Mouse (Mus musculus) kidney, postnatal 36 days (tissue): ENCODE measurements at regions not wholly inside any gene's neighbourhood (a gene's known extent, or its start where the extent isn't known, plus 50 kb on each side); places are given as distances from the start of the nearest gene placed in this dataset.
A peak's percentile ranks its signal among the peaks of the same experiment; 100 is the strongest.
"Not testable (repeated sequence)": the region's sequence is repeated elsewhere in the genome, so short reads cannot be mapped to it uniquely, and the experiment has no call there.

Experiments
- DNase-seq, 2 experiments: peaks; one replicate each; pipeline ENCODE4 v3.0.0; 2021 to 2022; ENCODE audit warnings: mixed read lengths in 2 of 2

- no peak for DNase-seq
These were observed 228.2 kb downstream of the Nuak1 start for GRCm38 (mm10) chr10:84212096-84212785.

GRCm38 (mm10) chr10:84214812-84215211 lies 225.6 kb downstream of the Nuak1 start:
- no peak for DNase-seq

- no peak for DNase-seq
These were observed 211.0 kb downstream of the Nuak1 start for GRCm38 (mm10) chr10:84229224-84229921.

GRCm38 (mm10) chr10:84230011-84230781 lies 210.2 kb downstream of the Nuak1 start:
- DNase-seq = no peak

GRCm38 (mm10) chr10:84235006-84235405 lies 205.4 kb downstream of the Nuak1 start:
- peak in 1 of 2 experiments; percentile 4 for DNase-seq

- no peak for DNase-seq
These were observed 204.2 kb downstream of the Nuak1 start for GRCm38 (mm10) chr10:84236236-84236635.

GRCm38 (mm10) chr10:84238279-84238963 lies 202.0 kb downstream of the Nuak1 start:
- no peak for DNase-seq

GRCm38 (mm10) chr10:84243283-84243682 lies 197.1 kb downstream of the Nuak1 start:
- DNase-seq = no peak

- no peak for DNase-seq
These were observed 191.1 kb downstream of the Nuak1 start for GRCm38 (mm10) chr10:84249346-84249745.

- no peak for DNase-seq
These were observed 179.3 kb downstream of the Nuak1 start for GRCm38 (mm10) chr10:84260931-84261650.

GRCm38 (mm10) chr10:84262943-84263342 lies 177.5 kb downstream of the Nuak1 start:
- no peak for DNase-seq

- peak; percentile 26 to 27 for DNase-seq
These were observed 154.4 kb downstream of the Nuak1 start for GRCm38 (mm10) chr10:84285832-84286506.

GRCm38 (mm10) chr10:84294422-84294821 lies 146.0 kb downstream of the Nuak1 start:
- DNase-seq = no peak

- DNase-seq = no peak
These were observed 144.2 kb downstream of the Nuak1 start for GRCm38 (mm10) chr10:84296168-84296567.

- no peak for DNase-seq
These were observed 138.8 kb downstream of the Nuak1 start for GRCm38 (mm10) chr10:84301561-84301960.

GRCm38 (mm10) chr10:84302821-84303520 lies 137.4 kb downstream of the Nuak1 start:
- DNase-seq = no peak

GRCm38 (mm10) chr10:84308746-84309145 lies 131.7 kb downstream of the Nuak1 start:
- not testable (repeated sequence) for DNase-seq

- no peak for DNase-seq
These were observed 129.7 kb downstream of the Nuak1 start for GRCm38 (mm10) chr10:84310653-84311052.

GRCm38 (mm10) chr10:84312656-84313055 lies 127.7 kb downstream of the Nuak1 start:
- DNase-seq = no peak

- DNase-seq = no peak
These were observed 123.5 kb downstream of the Nuak1 start for GRCm38 (mm10) chr10:84316857-84317256.

GRCm38 (mm10) chr10:84317960-84318359 lies 122.4 kb downstream of the Nuak1 start:
- no peak for DNase-seq
